Mouse (Mus musculus): ENCODE results near the gene Ocm.

Gene Ocm

DNA sequence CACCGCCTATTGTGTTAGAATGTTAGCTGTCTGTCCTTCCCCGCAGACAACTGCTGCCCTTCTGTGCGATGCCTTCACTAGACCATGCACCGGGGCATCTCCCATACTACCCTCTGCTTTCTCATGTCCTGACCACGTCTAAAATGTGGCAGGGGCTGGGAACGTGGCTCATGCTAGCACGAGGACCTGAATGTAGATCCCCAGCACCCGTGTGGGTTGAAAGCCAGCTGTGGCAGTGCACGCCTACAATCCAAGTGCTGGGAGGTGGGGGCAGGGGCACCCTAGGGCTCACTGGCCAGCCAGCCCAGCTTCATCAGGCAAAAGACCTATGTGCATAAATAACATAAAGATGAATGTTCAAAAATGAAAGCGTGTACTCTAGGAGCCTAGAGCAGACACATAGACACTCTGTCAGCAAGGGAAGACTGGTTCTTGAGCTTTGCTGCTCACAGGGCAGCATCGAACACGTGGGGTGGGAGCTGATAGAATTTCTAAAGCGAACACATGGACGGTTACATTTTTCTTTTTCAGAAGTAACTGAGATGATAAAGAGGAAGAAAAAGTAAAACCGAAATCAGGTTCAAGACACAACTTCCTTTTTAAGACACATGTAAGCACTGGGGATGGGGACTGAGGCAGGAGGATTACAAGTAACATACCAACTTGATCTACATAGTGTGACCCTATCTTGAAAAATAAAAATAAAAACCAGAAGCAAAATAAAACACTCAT, 23.8 kb downstream of the Ocm start:
- no peak for DNase-seq (ENCODE audit: low read depth, low spot score)

DNA sequence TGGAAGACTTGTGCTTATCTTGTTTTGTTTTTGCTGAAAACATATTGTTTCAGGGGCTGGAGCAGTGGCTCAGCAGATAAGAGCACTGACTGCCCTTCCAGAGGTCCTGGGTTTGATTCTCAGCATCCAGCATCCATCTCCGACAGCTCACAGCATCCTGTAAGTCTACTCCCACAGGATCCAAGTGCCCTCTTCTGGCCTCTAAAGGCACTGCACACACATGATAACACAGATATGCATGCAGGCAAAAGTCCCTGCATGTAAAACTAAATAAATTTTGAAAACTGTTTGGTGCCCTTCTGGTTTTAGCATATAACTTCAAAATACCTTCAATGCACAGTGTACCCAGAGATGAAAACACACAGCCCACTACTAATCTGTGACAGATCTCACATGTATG, 27.1 kb downstream of the Ocm start:
- peak; percentile 56 for DNase-seq (ENCODE audit: low read depth, low spot score)

DNA sequence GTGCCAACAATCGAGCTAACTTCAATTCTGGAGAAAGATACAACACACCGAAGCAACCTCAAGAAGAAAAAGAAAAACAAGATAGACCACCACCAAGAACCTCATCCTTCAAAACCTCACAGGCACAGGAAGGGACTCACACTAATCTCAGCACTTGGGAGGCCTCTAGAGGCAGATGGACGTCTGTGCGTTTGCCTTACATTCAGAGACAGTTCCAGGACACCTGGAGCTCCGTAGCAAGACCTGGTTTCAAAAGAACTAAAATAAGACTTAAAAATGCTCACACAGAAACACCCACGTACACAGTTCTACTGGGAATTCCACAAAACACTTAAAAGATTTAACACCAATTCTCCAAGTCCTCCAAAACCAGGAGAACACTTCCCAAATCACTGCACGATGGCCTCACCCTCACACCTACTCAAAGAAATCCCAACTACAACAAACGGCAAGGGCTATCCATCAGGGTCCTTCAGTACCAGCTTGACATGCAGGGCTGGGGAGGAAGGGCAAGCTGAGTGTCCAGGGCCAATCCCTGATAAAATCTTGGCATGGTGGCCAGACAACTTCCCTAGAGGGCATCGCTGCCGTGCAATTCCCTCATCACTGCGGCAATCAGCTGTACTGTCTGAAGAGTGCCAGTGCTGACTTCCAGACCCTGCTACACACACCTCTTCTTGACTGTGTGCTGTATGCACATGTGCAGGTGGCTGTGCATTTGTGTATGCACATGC, 31.7 kb downstream of the Ocm start:
- peak; percentile 28 for DNase-seq (ENCODE audit: low read depth, low spot score)

DNA sequence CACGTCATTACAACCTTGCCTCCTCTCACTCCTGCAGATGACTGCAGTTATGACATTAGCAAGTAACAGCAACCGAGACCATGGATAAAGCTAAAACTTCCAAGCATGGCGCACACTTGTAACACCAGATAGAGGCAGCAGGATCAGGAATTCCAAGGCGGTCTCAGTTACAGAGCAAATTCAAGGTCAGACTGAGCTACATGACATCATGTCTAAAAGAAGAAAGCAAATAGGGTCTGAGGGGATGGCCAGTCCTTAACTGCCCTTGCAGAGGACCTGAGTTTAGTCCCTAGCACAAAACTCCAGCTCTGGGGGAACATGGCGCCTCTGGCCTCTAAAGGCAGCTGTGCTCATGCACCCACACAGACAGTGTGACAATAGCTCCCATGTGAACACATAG, 32.6 kb downstream of the Ocm start:
- no peak for DNase-seq (ENCODE audit: low read depth, low spot score)

DNA sequence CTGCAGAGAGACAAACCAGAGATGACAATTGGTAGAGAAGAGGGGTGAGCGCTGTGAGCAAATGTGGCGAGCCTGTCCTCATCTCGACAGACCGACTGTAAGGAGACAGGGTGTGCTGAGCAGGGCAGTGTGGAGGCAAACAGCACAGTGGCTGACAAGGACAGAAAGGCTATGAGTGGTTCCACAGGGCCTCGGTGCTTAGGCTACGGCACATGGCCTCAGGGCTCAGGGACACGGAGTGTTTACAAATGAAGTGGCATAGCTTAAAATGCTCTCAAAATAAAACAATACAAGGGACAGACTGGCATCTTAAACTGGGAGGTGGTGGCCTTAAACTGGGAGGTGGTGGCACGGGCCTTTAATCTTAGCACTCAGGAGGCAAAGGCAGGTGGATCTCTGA, 33.2 kb downstream of the Ocm start:
- DNase-seq (ENCODE audit: low read depth, low spot score): no peak

DNA sequence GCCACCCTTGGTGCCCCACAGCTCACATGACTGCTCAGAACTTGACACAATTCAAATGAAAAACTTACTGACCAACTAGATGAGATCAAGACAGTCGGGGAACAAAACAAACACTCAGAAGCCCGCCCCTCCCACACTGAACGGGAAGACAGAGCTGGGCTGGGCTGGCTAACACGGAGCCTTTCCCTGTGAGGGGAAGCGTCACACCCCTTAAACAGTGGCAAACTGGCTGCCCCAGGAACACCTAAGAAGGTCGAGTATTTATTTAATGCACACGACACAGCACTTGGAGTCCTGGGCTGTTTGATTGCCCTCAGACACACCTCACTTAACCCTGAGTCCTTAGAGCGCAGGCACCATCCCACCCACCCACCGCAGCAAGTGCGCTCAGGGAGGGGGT, 33.8 kb downstream of the Ocm start:
- DNase-seq (ENCODE audit: low read depth, low spot score): no peak

DNA sequence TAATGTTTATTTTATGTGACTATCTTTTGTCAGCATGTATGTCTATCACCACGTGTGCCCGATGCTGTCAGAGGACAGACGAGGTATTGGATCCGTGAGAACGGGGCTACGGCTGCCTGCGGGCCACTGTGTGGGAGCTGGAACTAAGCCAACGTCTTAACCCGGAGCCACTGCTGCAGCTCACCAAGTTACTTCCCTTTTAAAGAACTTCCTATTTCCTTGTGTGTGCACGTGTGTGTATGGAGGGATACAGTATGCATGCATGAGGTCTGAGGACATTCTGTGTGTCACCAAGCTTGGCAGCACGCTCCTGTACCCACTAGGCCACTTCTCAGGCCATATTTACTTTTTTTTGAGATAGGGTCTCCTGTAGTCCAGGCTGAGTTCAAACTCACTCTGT, 36.4 kb downstream of the Ocm start:
- no peak for DNase-seq (ENCODE audit: low read depth, low spot score)

DNA sequence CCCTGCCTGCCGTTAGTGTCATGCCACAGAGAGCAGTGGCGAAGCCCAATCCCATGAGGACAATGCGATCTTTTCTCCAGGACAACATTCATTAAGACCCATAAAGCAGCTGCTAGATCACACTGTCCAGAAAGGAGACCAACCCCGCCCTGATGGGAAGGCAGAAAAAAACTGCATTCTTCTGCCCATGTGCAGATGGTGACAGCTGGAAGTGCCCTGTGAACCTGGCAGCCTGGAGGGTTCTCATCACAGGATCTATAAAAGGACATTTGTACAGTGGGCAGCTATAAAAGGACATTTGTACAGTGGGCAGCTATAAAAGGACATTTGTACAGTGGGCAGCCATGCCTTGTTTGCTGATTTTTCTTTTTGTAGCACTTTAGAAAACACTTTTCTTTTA, 37.4 kb downstream of the Ocm start:
- DNase-seq (ENCODE audit: low read depth, low spot score): no peak

DNA sequence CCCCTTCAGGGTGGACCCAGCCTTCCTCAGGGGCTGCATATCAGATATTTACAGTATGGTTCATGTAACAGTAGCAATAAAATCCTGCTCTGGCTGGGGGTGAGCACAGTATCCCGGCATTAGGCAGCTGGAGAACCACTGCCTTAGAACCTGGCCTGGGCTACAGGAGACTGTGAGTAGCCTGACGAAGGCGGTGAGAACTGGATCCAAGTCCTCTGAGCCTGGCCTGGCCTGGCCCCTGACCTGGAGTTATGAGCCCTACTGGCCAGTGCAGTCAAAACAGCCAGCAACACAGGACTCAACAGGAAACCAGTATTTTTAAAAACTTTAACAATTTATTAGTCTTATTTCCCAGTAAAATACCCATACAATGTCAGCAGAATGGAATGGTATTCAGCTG, 38.9 kb downstream of the Ocm start:
- no peak for DNase-seq (ENCODE audit: low read depth, low spot score)

DNA sequence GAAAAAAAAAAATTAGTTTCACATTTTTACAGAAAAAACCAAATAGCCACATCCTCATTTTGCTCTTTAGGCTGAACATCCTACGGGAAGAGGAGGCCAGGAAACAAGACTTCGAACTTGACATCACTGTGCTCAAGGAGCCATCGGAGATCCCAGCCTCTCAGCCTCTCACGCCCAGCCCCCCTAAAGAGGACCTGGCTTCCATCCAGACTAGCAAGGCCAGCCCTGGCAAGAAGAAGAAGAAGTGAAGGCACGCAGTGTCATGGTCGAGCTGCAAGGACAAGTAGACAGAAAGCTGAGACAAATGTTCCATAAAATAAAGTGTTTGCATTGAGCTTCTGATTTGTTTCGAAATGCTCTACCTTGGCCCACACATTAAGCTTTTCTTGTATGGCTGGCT, 41.1 kb downstream of the Ocm start:
- DNase-seq (ENCODE audit: low read depth, low spot score): no peak

DNA sequence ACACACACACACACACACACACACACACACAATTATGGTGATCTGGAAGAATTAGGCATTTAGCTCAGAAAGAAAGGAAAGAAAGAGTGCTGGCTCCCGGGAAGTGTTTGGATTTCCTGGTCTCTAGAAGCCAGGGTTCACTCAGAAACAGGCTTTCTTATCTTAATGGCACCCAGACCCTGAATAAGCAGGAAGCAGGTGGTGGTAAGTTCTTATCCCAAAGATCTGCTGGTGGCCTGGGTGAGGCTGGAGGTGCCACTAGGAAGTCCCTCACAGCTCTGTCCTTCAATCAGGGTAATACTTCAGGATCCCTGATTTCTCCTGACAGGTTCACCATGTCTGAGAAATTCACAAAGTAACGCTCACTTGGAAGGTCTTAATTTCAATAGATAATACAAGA, 44.1 kb downstream of the Ocm start:
- no peak for DNase-seq (ENCODE audit: low read depth, low spot score)

DNA sequence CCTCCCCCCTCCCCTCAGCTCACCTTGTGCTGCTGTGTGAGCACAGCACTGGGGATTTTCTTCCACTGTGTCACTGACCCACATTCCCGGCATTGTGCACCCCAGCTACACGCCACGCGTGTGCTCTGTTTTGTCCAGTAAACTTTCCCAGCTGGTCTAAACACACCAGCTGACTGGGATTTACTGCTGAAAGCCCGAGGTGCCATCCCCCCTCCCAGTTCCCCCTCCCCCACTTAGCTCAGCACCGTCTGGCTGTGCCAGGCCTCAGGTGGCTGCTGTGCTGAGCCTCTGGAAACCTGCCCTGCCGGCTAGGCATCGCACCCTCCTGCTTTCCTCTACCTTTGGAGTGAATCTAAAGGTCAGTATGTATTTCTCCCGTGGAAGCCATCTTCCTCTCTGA, 45.6 kb downstream of the Ocm start:
- DNase-seq (ENCODE audit: low read depth, low spot score): peak; percentile 21

DNA sequence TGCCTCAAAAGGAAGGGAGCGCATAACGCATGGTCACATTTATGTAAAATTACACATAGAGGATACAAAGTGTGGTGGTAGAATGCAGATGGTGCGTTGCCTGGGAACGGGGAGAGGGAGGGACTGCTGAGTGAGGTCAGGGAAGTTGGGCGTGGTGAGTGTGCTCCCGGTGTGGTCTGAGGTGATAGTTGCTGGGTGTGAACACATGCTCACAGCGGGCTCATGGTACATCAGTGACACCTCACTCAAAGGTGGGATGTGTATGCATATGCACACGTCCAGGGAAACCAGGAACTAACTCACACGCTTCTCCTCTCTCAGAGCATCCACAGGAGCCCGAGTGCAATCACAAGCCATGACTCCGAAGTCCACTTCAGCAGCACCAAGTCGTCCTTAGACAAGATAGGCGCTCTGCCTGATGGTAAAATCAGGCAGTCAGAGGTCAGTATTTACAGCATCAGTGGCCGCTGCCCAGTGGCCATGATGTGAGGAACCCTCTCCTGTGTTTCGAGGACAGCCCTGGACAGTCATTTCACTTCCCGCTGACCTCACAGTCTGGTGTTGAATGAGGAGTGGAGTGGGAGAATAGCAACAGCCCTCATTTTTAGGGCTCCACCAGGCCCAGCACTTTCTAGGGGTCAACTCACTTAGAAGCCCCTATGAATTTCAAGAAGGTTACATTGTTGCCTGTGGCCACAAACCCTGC, 49.6 kb downstream of the Ocm start:
- no peak for DNase-seq (ENCODE audit: low read depth, low spot score)

DNA sequence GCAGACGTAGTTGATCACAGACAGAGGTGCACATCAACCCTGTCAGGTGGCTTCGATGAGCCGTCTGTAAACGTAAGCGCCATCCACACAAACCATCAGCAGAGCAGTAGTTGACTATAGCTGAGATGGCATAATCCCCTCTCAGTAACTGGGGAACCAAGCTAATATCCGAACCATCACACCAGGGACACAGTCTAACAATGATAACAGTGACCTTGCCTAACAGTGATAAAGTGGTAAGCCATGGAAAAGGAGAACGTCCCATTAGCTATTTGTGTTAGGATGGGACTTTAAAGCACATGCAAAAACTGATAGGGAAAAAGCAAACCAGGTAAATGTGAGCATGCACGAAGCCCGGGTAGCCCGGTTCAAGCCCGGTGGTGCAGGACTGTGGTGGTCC, 50.2 kb downstream of the Ocm start:
- no peak for DNase-seq (ENCODE audit: low read depth, low spot score)

DNA sequence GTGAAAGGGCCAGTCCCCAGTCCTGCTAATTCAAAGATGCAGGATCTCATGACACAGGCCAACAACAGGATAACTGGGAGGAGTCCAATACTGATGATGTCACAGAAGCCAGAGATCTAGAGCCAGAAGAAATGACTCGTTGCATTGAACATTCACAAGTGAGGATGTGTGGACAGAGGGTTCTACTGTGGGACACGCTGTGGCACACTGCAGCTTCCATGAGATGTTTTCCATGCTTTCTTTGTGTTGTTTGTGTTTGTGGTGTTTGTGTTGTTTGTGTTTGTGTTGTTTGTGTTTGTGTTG, 50.9 kb downstream of the Ocm start:
- no peak for DNase-seq (ENCODE audit: low read depth, low spot score)

DNA sequence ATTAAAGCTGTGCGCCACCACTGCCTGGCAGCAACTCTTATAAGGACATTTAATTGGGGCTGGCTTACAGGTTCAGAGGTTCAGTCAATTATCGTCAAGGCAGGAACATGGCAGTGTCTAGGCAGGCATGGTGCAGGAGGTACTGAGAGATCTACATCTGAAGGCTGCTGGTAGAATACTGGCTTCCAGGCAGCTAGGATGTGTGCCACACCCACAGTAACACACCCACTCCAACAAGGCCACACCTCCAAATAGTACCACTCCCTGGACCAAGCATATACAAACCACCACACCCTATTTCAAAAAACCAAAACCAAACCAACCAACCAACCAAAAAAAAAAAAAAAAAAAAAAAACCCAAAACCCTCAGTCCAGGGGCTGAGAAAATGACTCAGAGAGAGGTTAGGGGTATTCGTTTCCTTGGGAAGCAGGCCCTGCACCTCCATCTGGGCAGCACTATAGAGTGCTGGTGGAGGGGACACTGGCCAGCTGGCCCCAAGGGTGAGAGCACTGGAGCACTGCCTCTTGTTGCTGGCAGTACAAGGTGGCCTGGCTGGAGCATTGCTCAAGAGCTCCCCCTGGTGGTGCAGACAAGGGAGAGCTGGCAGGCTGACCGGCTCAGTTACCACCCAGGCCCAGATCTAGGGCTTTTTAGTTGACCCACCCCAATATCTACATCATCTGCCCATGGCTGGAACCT, 51.4 kb downstream of the Ocm start:
- DNase-seq (ENCODE audit: low read depth, low spot score): peak; percentile 71

DNA sequence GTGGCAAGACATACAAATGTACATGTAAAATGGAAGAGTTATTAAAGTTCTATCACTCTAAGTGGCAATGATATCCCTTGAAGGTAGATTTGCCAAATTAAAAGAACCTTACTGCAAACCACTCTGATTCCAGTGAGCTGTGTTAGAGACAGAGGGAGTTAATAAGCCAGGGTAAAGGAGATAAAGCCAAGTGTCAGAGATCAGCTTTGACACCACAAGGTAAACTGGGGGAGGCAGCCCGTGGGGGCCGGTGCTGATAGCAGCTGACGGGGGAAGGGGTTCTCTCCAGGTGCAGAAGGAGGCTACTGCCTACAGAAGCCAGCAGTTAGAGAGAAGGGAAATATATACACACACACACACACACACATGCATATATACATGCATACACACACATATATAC, 53.8 kb downstream of the Ocm start:
- no peak for DNase-seq (ENCODE audit: low read depth, low spot score)
